Mouse (Mus musculus) cerebellum, adult 9-11 months (tissue): Measurements from ENCODE around the gene Itprip.
A peak's percentile ranks its signal among the peaks of the same experiment; 100 is the strongest.

Source experiments
- DNase-seq: peaks from one replicate; pipeline ENCODE4 v3.0.0; 2022

Gene Itprip

GRCm38 (mm10) chr19:47919126-47919965 lies at the start of gene Itprip, which contains the start of gene Cfap43:
Itprip (minus strand) TSS chr19:47919299.
Cfap43 (minus strand) TSS chr19:47919287.
- DNase-seq, result no peak

GRCm38 (mm10) chr19:47958181-47958580 lies 39.1 kb upstream of the Itprip start:
- no peak for DNase-seq

- DNase-seq, result no peak
Measured at GRCm38 (mm10) chr19:47953169-47953568, 34.1 kb upstream of the Itprip start.

GRCm38 (mm10) chr19:47950946-47951345 lies 31.8 kb upstream of the Itprip start:
- no peak for DNase-seq

- DNase-seq, result no peak
Measured at GRCm38 (mm10) chr19:47946821-47947465, 27.8 kb upstream of the Itprip start.

- DNase-seq, result no peak
Measured at GRCm38 (mm10) chr19:47939361-47939760, 20.3 kb upstream of the Itprip start.

- DNase-seq, result peak; percentile 7
Measured at GRCm38 (mm10) chr19:47937443-47938406, 18.6 kb upstream of the Itprip start, which contains the start of gene Cfap58. Cfap58 (plus strand) TSS chr19:47937675.

- DNase-seq, result no peak
Measured at GRCm38 (mm10) chr19:47936938-47937337, 17.8 kb upstream of the Itprip start.

- no peak for DNase-seq
Measured at GRCm38 (mm10) chr19:47936490-47936889, 17.4 kb upstream of the Itprip start.

- no peak for DNase-seq
Measured at GRCm38 (mm10) chr19:47935530-47935929, 16.4 kb upstream of the Itprip start.

GRCm38 (mm10) chr19:47934636-47935238 lies 15.6 kb upstream of the Itprip start:
- DNase-seq, result no peak

GRCm38 (mm10) chr19:47934146-47934545 lies 15.0 kb upstream of the Itprip start:
- no peak for DNase-seq

- DNase-seq, result no peak
Measured at GRCm38 (mm10) chr19:47931982-47932638, 13.0 kb upstream of the Itprip start.

- no peak for DNase-seq
Measured at GRCm38 (mm10) chr19:47929043-47929442, 9.9 kb upstream of the Itprip start.

- DNase-seq, result no peak
Measured at GRCm38 (mm10) chr19:47927032-47927431, 7.9 kb upstream of the Itprip start.

- DNase-seq, result no peak
Measured at GRCm38 (mm10) chr19:47925819-47926218, 6.7 kb upstream of the Itprip start.

- no peak for DNase-seq
Measured at GRCm38 (mm10) chr19:47919966-47920375, 872 bp upstream of the Itprip start.

GRCm38 (mm10) chr19:47918455-47919101 lies 521 bp downstream of the Itprip start:
- DNase-seq, result no peak

- DNase-seq, result no peak
Measured at GRCm38 (mm10) chr19:47918016-47918415, 1.1 kb downstream of the Itprip start.

GRCm38 (mm10) chr19:47917396-47917795 lies 1.7 kb downstream of the Itprip start:
- DNase-seq, result no peak

- DNase-seq, result no peak
Measured at GRCm38 (mm10) chr19:47915251-47915650, 3.8 kb downstream of the Itprip start.
